Mouse (Mus musculus) heart, adult 2 months (tissue): ENCODE data around the gene Wfikkn1. TPM values are rescaled to one million over a fixed set of nuclear protein-coding genes. Genes with fewer than 3 reads are reported as not detected.
A peak's percentile ranks its signal among the peaks of the same experiment; 100 is the strongest.

ENCODE experiments used
- DNase-seq, 2 experiments: peaks; one replicate each; pipeline ENCODE4 v3.0.0; 2021
- H3K27ac ChIP-seq: fragments of 200-600 bp; 2 replicates; pipeline ENCODE4 v1.8.1; 2022
- H3K27me3 ChIP-seq: fragments of 200-500 bp; 2 replicates; pipeline ENCODE4 v1.6.1; 2012; ENCODE audit warnings: mild to moderate bottlenecking, low read length, inconsistent platforms, mixed read lengths; ENCODE audit not compliant: control insufficient read depth, insufficient read depth
- H3K36me3 ChIP-seq: fragments of 200-500 bp; 2 replicates; pipeline ENCODE4 v1.6.1; 2012; ENCODE audit warnings: low read length, inconsistent platforms; ENCODE audit not compliant: control insufficient read depth, insufficient read depth
- H3K4me1 ChIP-seq: fragments of 200-500 bp; 2 replicates; pipeline ENCODE4 v1.6.1; 2011; ENCODE audit warnings: low read length; ENCODE audit not compliant: control insufficient read depth, insufficient read depth
- H3K4me3 ChIP-seq: fragments of 200-600 bp; 2 replicates; pipeline ENCODE4 v1.8.1; 2022
- H3K79me2 ChIP-seq: fragments of 200-500 bp; replicated peaks from 2 replicates; pipeline ENCODE4 v1.6.1; 2012; ENCODE audit warnings: mild to moderate bottlenecking, inconsistent platforms, low read length, moderate library complexity, mixed read lengths; ENCODE audit not compliant: control insufficient read depth, insufficient read depth
- H3K9ac ChIP-seq: fragments of 200-500 bp; 2 replicates; pipeline ENCODE4 v1.6.1; 2012; ENCODE audit warnings: low read depth, mild to moderate bottlenecking, control low read depth, inconsistent platforms, low read length, mixed read lengths
- CTCF ChIP-seq: fragments of 200-600 bp; IDR thresholded peaks from 2 replicates; pipeline ENCODE4 v1.8.1; 2022; ENCODE audit warnings: antibody characterized with exemption, mild to moderate bottlenecking, moderate library complexity
- EP300 ChIP-seq: fragments of 200-500 bp; IDR thresholded peaks from 2 replicates; pipeline ENCODE4 v1.6.1; 2011; ENCODE audit warnings: low read depth, low read length, control low read depth; ENCODE audit not compliant: insufficient read depth
- POLR2A ChIP-seq: fragments of 200-500 bp; IDR thresholded peaks from 2 replicates; pipeline ENCODE4 v1.6.1; 2011; ENCODE audit warnings: mild to moderate bottlenecking, low read depth, low read length, control low read depth; ENCODE audit not compliant: insufficient read depth
- WGBS: fragments of 180-500 bp; shearing (Covaris S2); methylation state at CpG from one replicate; pipeline ENCODE4 v1.1.7; 2018; 5-methylcytosine and 5-hydroxymethylcytosine counted together
- intact Hi-C: fragments of 180-260 bp; cut with DNase I; formaldehyde crosslinking; loops from one replicate; pipeline ENCODE4 v1.15.1; 2025
- polyA plus RNA-seq: library from polyadenylated mRNA; depleted of rRNA; stranded (reverse); fragments of >200 nt; gene quantifications from 2 replicates; pipeline ENCODE4 v1.2.3, GENCODE M21; 2012
- total RNA-seq, 2 experiments: library from RNA; stranded (reverse); gene quantifications; 2 replicates each; pipeline ENCODE4 v1.2.3; 2021

Wfikkn1 gene
- total and polyA plus RNA-seq, 3 experiments, result 0.29 to 0.82 (median 0.50) TPM

- Histone ChIP-seq H3K4me3 (no peak overlapping the region), H3K27ac (no peak overlapping the region), H3K36me3 (no peaks in the 10 kb centered on the region), H3K27me3 (no peaks in the 10 kb centered on the region), H3K79me2 (no peaks in the 10 kb centered on the region), H3K4me1 (peaks cover 6% of the 10 kb centered on the region; the same call in 1 of the 2 replicates), H3K9ac (no peak overlapping the region)
- WGBS, result 93% methylated on average over 19 of the region's 19 CpGs
- TF ChIP-seq CTCF, result no peak
- no peak for TF ChIP-seq POLR2A
- no peak for TF ChIP-seq EP300
- no peak for DNase-seq
- intact Hi-C loops, result no loop called here
Measured at GRCm38 (mm10) chr17:25878611-25879180, 2.0 kb downstream of the Wfikkn1 start.

- no peak overlapping the region for H3K9ac ChIP-seq
- no peak overlapping the region for H3K27ac ChIP-seq
- DNase-seq, result no peak
- no peak for TF ChIP-seq CTCF
- TF ChIP-seq POLR2A, result no peak
- TF ChIP-seq EP300, result no peak
- H3K79me2 ChIP-seq, result no peaks in the 10 kb centered on the region
- H3K4me1 ChIP-seq, result peaks cover 6% of the 10 kb centered on the region; the same call in 1 of the 2 replicates
- H3K36me3 ChIP-seq, result no peaks in the 10 kb centered on the region
- intact Hi-C loops, result no loop called here
- no peaks in the 10 kb centered on the region for H3K27me3 ChIP-seq
- H3K4me3 ChIP-seq, result no peak overlapping the region
- 92% methylated on average over 32 of the region's 32 CpGs for WGBS
Measured at GRCm38 (mm10) chr17:25877741-25878610, 2.7 kb downstream of the Wfikkn1 start.

DNA sequence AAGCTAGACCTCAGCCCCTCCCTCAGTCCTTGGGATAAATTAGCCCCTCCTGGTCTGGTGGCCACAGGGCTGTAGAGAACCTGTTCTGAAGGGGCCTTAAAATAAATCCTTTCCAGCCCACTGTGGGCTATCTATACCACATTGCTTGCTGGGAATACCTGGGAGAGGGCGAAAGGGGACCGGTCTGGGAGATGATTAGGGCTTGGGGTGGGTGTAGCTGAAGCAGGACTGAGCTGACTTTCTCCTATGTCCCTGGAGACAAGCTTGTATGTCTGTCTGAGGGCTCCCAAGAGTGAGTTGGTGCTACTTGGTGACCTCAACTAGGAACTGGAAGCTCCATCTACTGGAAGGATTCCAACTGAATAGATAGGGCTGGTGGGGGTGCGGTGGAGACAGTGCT is 3.6 kb downstream of the Wfikkn1 start:
- no peaks in the 10 kb centered on the region for H3K79me2 ChIP-seq
- no peak overlapping the region for H3K9ac ChIP-seq
- TF ChIP-seq POLR2A, result no peak
- no peak for TF ChIP-seq CTCF
- TF ChIP-seq EP300, result no peak
- no peaks in the 10 kb centered on the region for H3K27me3 ChIP-seq
- no peak for DNase-seq
- H3K4me3 ChIP-seq, result no peak overlapping the region
- intact Hi-C loops, result no loop called here
- 69% methylated on average over 3 of the region's 3 CpGs for WGBS
- peaks cover 6% of the 10 kb centered on the region; the same call in 1 of the 2 replicates for H3K4me1 ChIP-seq
- no peaks in the 10 kb centered on the region for H3K36me3 ChIP-seq
- H3K27ac ChIP-seq, result no peak overlapping the region

DNA sequence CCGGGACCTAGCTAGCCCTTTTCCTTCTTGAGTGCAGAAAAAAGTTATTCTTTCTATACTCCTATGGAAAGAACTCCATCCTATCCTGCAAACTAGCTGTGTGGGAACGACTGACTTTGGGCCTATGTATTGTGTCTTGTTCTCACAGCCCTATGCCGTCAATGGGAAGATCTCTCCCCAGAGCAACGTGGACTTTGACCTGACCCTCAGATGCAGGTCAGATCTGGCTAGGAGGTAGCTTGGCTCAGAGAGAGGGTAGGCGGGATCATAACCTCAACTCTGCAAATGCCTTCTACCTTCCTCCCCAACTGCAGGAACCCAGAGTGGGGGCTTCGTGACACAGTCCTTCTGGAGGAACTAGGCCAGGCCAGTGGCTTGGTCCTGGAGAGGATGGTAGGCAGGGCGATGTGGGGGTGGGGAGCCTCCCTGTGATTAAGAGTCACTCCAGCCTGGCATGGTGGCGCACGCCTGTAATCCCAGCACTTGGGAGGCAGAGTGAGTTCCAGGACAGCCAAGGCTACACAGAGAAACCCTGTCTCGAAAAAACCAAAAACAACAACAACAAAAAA is 4.2 kb downstream of the Wfikkn1 start:
- H3K4me3 ChIP-seq, result peak overlapping the region; percentile 82
- H3K4me1 ChIP-seq, result peaks cover 6% of the 10 kb centered on the region; the same call in 1 of the 2 replicates
- no peak overlapping the region for H3K9ac ChIP-seq
- 68% methylated on average over 10 of the region's 10 CpGs for WGBS
- TF ChIP-seq EP300, result no peak
- no peak for TF ChIP-seq POLR2A
- no peak for TF ChIP-seq CTCF
- intact Hi-C loops, result no loop called here
- no peak for DNase-seq
- H3K27me3 ChIP-seq, result no peaks in the 10 kb centered on the region
- no peaks in the 10 kb centered on the region for H3K36me3 ChIP-seq
- no peaks in the 10 kb centered on the region for H3K79me2 ChIP-seq
- H3K27ac ChIP-seq, result no peak overlapping the region

DNA sequence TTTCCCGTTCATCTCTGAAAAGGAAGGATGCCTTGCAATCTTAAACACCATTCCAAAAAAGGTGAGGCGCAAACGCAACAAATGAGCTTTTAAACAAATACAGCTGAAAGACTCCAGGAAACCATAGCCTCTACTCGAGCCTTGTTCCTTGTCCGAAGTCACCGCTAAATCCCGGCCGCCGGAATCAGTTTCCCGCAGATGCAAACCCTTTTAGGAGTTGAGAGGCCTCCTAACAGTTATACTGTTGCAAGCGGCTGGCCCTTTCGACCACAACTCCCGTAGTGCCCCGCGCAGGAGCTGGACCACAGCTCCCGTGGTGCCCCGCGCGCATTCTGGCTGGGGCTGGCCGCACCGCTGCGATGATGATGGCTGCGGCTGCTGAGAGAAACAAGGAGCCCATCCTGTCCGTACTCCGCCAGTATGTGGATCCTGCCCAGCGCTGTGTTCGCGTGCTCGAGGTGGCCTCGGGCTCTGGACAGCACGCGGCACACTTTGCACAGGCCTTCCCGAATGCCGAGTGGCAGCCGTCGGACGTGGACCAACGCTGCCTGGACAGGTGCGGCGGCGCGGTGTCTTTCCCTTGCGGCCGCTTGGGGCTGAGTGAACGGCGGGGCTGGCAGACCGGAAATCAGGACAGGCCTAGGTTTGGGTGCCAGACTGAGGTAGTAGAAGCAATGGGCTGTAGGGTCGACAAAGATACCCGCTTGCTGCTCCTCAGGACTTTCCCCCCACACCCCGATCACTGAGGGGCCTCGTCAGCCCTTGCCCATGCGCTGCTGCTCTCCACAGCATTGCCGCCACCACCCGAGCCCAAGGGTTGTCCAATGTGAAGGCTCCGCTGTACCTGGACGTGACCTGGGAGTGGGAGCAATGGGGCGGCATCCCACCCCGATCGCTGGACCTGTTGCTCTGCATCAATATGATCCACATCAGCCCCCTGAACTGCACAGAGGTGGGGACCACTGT is 5.2 kb downstream of the Wfikkn1 start:
- Histone ChIP-seq H3K4me1 (peaks cover 6% of the 10 kb centered on the region; the same call in 1 of the 2 replicates), H3K79me2 (no peaks in the 10 kb centered on the region), H3K4me3 (peak overlapping the region; percentile 82), H3K27me3 (no peaks in the 10 kb centered on the region), H3K9ac (peak overlapping the region; percentile 82), H3K27ac (peak overlapping the region; percentile 91), H3K36me3 (no peaks in the 10 kb centered on the region)
- peak; percentile 89 to 92 for DNase-seq
- intact Hi-C loops, result no loop called here
- TF ChIP-seq CTCF (peak; percentile 35), POLR2A (peak; percentile 90), EP300 (0 out of 2 replicates have a peak, but pooled peaks have one; percentile 54)
- 1% methylated on average over 59 of the region's 59 CpGs for WGBS
